Mouse (Mus musculus) subcutaneous adipose tissue, adult 2 months (tissue): ENCODE measurements around the gene Rsrc2. TPM values are rescaled to one million over a fixed set of nuclear protein-coding genes. Genes with fewer than 3 reads are reported as not detected.

Experiments
- polyA plus RNA-seq: library from polyadenylated mRNA; depleted of rRNA; stranded (reverse); fragments of >200 nt; gene quantifications from 2 replicates; pipeline ENCODE4 v1.2.3, GENCODE M21; 2012; ENCODE audit warnings: low replicate concordance; rRNA removed

The Rsrc2 gene
- 12.9 and 15.1 TPM in 2 replicates for polyA plus RNA-seq

DNA sequence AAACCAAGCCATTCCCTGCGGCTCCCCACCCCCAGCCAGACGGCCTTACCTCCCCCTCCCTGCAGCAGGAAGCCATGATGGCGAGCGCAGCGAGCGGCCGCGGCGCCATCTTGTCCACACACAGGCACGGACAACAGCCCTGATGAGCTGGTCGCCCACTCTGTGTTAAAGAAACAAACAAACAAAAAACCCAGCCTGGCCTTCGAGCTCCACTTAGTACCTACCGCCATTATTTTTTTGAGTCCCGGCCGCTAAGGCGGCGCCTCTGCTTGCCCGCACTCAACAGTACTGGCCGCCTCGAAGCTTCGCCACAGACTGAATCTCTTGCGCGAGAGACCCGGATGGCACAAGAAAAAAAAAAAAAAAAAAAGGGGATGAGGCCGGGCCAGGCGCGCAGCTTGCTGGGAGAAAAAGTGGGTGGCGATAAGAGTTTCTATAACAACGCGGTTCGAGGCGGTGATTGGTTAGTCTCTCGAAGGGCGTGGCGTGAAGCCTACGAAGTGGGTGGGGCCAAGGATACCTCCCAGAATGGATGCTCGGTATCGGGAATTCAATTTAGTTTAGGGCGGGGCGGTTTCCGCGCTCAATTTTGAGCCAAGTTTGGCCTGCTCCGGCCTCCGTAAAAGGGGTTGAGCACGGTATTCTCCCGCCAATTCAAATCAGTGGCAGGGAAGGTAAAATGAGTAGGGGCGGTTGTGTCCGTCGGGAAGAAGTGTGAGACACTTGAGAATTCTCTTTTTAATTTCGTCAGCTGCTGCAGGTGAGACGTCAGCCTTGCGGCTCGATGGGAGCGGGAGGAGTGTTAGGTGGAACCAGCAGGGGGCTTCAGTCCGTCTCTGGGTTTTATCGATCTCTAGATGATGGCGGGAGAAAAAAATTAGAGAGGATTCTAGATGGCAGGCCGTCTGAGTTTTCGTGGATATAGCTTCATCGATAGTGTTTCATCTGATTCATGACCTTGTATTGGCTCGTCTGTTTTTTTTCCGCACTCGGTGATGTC is at the start of gene Rsrc2, which contains the start of gene Kntc1:
TSS of gene Rsrc2 (minus strand) at position 350 of the 1,000 bp plus-strand sequence.
TSS of gene Kntc1 (plus strand) at position 652 of the 1,000 bp plus-strand sequence.

DNA sequence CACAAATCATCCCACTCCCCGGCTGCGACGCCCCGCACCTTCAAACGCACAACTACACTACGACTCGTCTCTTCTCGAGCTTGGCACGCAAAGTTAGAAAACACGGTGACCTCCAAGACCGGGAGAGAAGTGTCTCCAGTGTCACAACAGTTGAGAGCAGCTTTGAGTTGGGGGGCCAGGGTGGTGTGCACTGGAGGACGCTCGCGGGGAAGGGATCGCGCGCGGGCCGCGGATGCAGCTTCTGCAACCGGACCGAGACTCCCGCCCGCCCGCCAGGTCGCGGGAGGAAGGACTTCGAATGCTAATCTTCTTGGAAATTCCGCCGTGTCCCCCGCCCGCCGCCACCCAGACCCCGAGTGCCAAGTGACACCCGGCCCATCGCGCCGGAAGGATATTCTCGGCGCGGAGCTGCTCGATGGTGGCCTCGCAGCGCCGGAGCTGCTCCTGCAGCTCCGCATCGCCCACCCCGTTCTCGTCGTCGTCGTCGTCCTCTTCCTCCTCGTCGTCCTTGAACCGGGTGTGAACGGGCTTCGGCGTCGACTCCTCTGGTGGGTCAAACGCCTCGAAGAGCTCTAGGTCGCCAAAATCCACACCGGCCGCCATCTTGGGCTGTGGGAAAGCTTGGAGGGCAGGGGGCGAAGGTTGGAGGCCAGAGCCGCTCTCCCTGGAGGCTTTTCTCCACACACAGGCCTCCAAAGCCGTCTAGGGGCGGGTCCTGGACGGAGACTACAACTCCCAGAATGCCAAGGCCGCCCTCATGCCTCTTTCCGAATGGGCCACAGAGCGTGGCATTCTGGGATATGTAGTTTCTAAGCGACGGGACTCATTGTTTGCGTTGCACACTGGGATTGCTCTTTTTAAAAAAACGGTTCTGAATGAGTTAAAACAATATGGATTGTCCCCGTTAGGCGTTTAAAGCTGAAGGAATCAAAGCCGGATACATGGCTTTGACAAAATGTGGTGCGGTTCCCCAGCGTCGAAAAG is 28.6 kb downstream of the Rsrc2 start, which contains the start of gene Zcchc8:
TSS of gene Zcchc8 (minus strand) at position 773 of the 984 bp plus-strand sequence.

DNA sequence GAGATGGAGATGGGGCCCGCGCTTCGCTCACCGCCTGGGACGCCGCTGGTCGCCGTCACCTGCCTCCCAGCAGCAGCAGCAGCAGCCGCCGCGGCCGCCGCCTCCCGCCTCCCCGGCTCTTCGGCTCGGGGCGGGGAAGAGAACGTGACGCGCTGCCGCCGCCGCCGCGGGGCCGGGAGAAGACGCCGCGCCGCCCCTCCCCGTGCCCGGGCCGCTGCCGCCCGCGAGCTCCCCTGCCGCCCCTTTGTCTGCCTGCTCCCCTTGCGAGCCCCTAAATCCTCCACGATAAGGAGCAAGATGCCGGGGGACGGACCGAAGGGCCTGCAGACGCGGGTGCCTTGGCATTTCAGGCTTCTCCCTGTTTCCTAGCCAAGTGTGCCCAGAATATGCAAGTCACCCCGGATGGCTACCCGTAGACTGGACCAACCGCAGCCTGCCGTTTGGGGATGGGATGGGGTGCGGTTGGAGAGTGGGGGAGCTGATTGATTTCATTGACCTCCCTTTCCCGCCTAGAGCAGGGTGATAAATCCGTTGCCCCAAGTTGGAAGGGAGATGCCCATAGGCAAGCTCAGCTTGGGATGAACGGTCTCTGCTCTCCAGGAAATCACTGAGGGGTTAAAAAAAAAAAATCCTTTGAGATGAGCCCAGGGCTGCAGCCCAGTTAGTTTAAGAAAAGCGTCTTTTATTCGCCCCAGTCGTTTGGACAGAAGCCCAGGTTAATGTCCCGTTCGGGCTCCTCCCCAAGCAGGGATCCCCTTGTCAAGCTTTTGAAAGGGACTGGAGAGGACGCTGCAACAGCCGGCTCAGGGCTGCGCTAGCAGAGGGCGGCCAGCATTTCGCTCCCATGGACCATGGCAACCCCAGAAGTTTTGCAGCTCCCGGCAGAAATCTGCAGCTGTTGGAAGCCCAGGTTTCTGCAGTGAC is 64.7 kb downstream of the Rsrc2 start, which contains the start of gene Clip1:
TSS of gene Clip1 (minus strand) at position 398 of the 924 bp plus-strand sequence.

Other genes starting within 250 kb of the Rsrc2 start
- 0.51 and 1.2 TPM in 2 replicates for gene B3gnt4, start 239.0 kb downstream of the Rsrc2 start, polyA plus RNA-seq
- 75.7 and 79.9 TPM in 2 replicates for gene Diablo, start 225.2 kb downstream of the Rsrc2 start, polyA plus RNA-seq
- gene Gm49027, start 223.9 kb downstream of the Rsrc2 start, polyA plus RNA-seq, result 0.92 and 3.2 TPM in 2 replicates
- 24.7 and 24.9 TPM in 2 replicates for gene Vps33a, start 176.4 kb downstream of the Rsrc2 start, polyA plus RNA-seq
- 28.4 and 29.9 TPM in 2 replicates for gene Clip1, start 64.8 kb downstream of the Rsrc2 start, polyA plus RNA-seq
- 18.3 and 30.2 TPM in 2 replicates for gene Zcchc8, start 28.3 kb downstream of the Rsrc2 start, polyA plus RNA-seq
- gene Kntc1, start 302 bp upstream of the Rsrc2 start, polyA plus RNA-seq, result 0.85 and 4.2 TPM in 2 replicates
- gene Hcar2, start 116.1 kb upstream of the Rsrc2 start, polyA plus RNA-seq, result 18.1 and 25.1 TPM in 2 replicates
- gene Hcar1, start 130.6 kb upstream of the Rsrc2 start, polyA plus RNA-seq, result 42.3 and 78.0 TPM in 2 replicates
- 13.5 and 17.4 TPM in 2 replicates for gene Denr, start 157.8 kb upstream of the Rsrc2 start, polyA plus RNA-seq
- gene Gm43518, start 178.0 kb upstream of the Rsrc2 start, polyA plus RNA-seq, result 1.4 TPM in 2 replicates
- 4.1 and 6.1 TPM in 2 replicates for gene Ccdc62, start 181.3 kb upstream of the Rsrc2 start, polyA plus RNA-seq
- 8.6 and 11.8 TPM in 2 replicates for gene Hip1r, start 224.2 kb upstream of the Rsrc2 start, polyA plus RNA-seq